Mouse (Mus musculus) hindbrain, embryonic 11.5 days (tissue): ENCODE measurements around the gene Gfpt2. TPM values are rescaled to one million over a fixed set of nuclear protein-coding genes. Genes with fewer than 3 reads are reported as not detected.

Experiments
- ATAC-seq: fragments of 200-750 bp; cut with Nextera tagmentation; 2 replicates; pipeline ENCODE4 v1.8.0; 2017; ENCODE audit warnings: mild to moderate bottlenecking, moderate TSS enrichment, moderate library complexity; ENCODE audit not compliant: low FRiP score
- DNase-seq: peaks from one replicate; pipeline ENCODE4 v3.0.0-alpha.2; 2015; ENCODE audit warnings: low spot score
- H3K27ac ChIP-seq: fragments of 300-500 bp; sonication (generic); 2 replicates; pipeline ENCODE4 v1.5.1; 2014; ENCODE audit warnings: mild to moderate bottlenecking, low read depth, low read length
- H3K27me3 ChIP-seq: fragments of 300-500 bp; sonication (generic); 2 replicates; pipeline ENCODE4 v1.6.1; 2014; ENCODE audit warnings: mild to moderate bottlenecking, low read length, moderate library complexity, mixed read lengths; ENCODE audit not compliant: control insufficient read depth, insufficient read depth
- H3K36me3 ChIP-seq: fragments of 300-500 bp; sonication (generic); 2 replicates; pipeline ENCODE4 v1.6.1; 2014; ENCODE audit warnings: mild to moderate bottlenecking, low read length, moderate library complexity, mixed read lengths; ENCODE audit not compliant: control insufficient read depth, insufficient read depth
- H3K4me1 ChIP-seq: fragments of 300-500 bp; sonication (generic); replicated peaks from 2 replicates; pipeline ENCODE4 v1.6.1; 2014; ENCODE audit warnings: low read length, mixed read lengths; ENCODE audit not compliant: control insufficient read depth, insufficient read depth
- H3K4me2 ChIP-seq: fragments of 300-500 bp; sonication (generic); replicated peaks from 2 replicates; pipeline ENCODE4 v1.6.1; 2014; ENCODE audit warnings: mild to moderate bottlenecking, low read depth, low read length
- H3K4me3 ChIP-seq: fragments of 300-500 bp; sonication (generic); 2 replicates; pipeline ENCODE4 v1.5.1; 2014; ENCODE audit warnings: low read depth, low read length
- H3K9ac ChIP-seq: fragments of 300-500 bp; sonication (generic); 2 replicates; pipeline ENCODE4 v1.6.1; 2014; ENCODE audit warnings: low read depth, low read length
- H3K9me3 ChIP-seq: fragments of 300-500 bp; sonication (generic); 2 replicates; pipeline ENCODE4 v1.6.1; 2016; ENCODE audit warnings: low read length; ENCODE audit not compliant: control insufficient read depth
- WGBS: fragments of 180-500 bp; shearing (Covaris S2); extraction: QIAGEN DNeasy Blood & Tissue Kit; methylation state at CpG from one replicate; pipeline ENCODE4 v1.1.7; 2014; 5-methylcytosine and 5-hydroxymethylcytosine counted together
- polyA plus RNA-seq: library from polyadenylated mRNA; unstranded; fragments of >200 nt; fragmentation: Nextera tagmentation; extraction: Ambion mirVana; gene quantifications from 2 replicates; pipeline ENCODE4 v1.2.1, GENCODE M21; 2014

Gfpt2 gene
- 13.0 and 14.5 TPM in 2 replicates for polyA plus RNA-seq

- H3K9me3 ChIP-seq, result no peaks in the 10 kb centered on the region
- no peaks in the 10 kb centered on the region for H3K36me3 ChIP-seq
- H3K4me3 ChIP-seq, result peak within 1 kb of the TSS; percentile 54
- WGBS, result under 1% methylated on average over 24 of the region's 25 CpGs
- no peak within 1 kb of the TSS for H3K27ac ChIP-seq
- peak within 1 kb of the TSS; percentile 92 for H3K4me2 ChIP-seq
- peak; percentile 97 for ATAC-seq
- H3K4me1 ChIP-seq, result no peaks in the 10 kb centered on the region; the same call in 1 of the 2 replicates
- DNase-seq, result peak; percentile 88
- H3K27me3 ChIP-seq, result no peaks in the 10 kb centered on the region
- H3K9ac ChIP-seq, result peak within 1 kb of the TSS; percentile 64
Measured at GRCm38 (mm10) chr11:49793619-49794341, at the start of gene Gfpt2. TSS of gene Gfpt2 (plus strand) at chr11:49794178.

DNA sequence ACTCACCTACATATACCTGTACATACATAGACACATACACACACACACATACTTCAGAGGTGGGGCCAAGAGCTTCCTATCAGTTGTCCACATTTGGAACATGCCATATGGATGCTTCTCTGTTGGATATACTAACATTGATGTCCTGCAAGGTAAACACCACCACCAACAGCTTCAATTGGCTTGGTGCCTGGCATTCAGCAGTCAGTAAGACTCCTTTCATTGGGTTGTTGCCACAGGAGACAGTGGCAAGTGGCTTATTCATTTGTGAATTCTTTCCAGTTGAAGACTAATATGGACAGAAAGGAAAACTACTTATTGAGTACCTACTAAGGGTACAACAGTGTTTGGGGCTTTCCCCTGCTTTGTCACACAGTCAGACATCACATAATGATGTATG, 49.0 kb upstream of the Gfpt2 start:
- H3K9me3 ChIP-seq, result no peaks in the 10 kb centered on the region
- H3K4me1 ChIP-seq, result 0 out of 2 replicates have a peak, but pooled peaks cover 2% of the 10 kb centered on the region
- no peak overlapping the region for H3K27ac ChIP-seq
- H3K36me3 ChIP-seq, result no peaks in the 10 kb centered on the region
- no peak overlapping the region for H3K4me2 ChIP-seq
- no peaks in the 10 kb centered on the region for H3K27me3 ChIP-seq
- no peak overlapping the region for H3K9ac ChIP-seq
- no peak overlapping the region for H3K4me3 ChIP-seq
- ATAC-seq, result no peak
- DNase-seq, result no peak

DNA sequence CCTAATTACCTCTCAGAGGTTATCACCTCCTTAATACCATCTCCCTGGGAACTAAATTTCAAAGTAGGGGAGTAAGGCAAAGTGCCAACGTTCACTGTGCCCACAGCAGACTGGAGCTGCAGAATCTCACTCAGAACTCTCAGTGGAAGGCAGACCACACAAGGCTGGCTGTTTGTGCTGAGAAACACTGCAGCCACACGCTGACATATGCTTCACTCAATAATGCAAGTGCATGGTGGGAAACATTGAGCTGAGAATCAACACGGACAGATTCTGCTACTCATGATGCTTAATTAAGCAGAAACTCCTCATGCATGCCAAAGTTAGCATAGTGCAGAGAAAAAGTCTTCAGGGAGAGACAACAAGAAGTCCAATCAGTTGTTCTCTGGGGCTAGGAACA, 48.1 kb upstream of the Gfpt2 start:
- Histone ChIP-seq H3K4me1 (0 out of 2 replicates have a peak, but pooled peaks cover 2% of the 10 kb centered on the region), H3K4me2 (no peak overlapping the region), H3K27ac (no peak overlapping the region), H3K27me3 (no peaks in the 10 kb centered on the region), H3K36me3 (no peaks in the 10 kb centered on the region), H3K4me3 (no peak overlapping the region), H3K9me3 (no peaks in the 10 kb centered on the region), H3K9ac (no peak overlapping the region)
- 78% methylated on average over 3 of the region's 3 CpGs for WGBS
- ATAC-seq, result no peak
- no peak for DNase-seq

GRCm38 (mm10) chr11:49746756-49747155, 47.2 kb upstream of the Gfpt2 start:
- no peaks in the 10 kb centered on the region for H3K36me3 ChIP-seq
- H3K4me2 ChIP-seq, result no peak overlapping the region
- ATAC-seq (no peak), DNase-seq (no peak)
- 97% methylated on average over 1 of the region's 1 CpGs for WGBS
- no peaks in the 10 kb centered on the region for H3K9me3 ChIP-seq
- H3K4me1 ChIP-seq, result 0 out of 2 replicates have a peak, but pooled peaks cover 2% of the 10 kb centered on the region
- H3K27me3 ChIP-seq, result no peaks in the 10 kb centered on the region
- no peak overlapping the region for H3K27ac ChIP-seq
- no peak overlapping the region for H3K4me3 ChIP-seq
- no peak overlapping the region for H3K9ac ChIP-seq

- no peaks in the 10 kb centered on the region for H3K9me3 ChIP-seq
- H3K4me1 ChIP-seq, result no peaks in the 10 kb centered on the region
- H3K27me3 ChIP-seq, result no peaks in the 10 kb centered on the region
- no peak overlapping the region for H3K27ac ChIP-seq
- 58% methylated on average over 12 of the region's 12 CpGs for WGBS
- no peak overlapping the region for H3K9ac ChIP-seq
- ATAC-seq, result no peak
- no peaks in the 10 kb centered on the region for H3K36me3 ChIP-seq
- no peak overlapping the region for H3K4me2 ChIP-seq
- no peak for DNase-seq
- no peak overlapping the region for H3K4me3 ChIP-seq
Measured at GRCm38 (mm10) chr11:49754958-49755665, 38.9 kb upstream of the Gfpt2 start.

DNA sequence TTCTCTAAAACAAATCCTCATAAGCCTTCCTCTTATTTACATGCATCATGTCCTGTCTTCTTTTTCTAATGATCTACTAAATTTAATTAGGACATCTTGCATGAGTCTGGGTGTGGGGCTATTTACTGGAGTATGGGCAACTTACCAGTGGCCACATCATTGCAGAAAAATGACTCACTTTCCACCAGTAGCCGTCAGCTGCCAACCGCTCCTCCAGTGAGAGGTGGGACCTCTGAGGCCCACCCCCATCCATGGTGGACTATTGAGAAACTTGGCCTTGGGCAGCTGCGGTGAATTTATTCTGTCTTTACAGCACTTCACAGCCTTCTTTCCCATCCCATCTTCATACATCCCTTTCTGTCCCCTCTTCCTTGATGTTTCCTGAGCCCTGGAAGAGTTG, 35.9 kb upstream of the Gfpt2 start:
- Histone ChIP-seq H3K4me2 (no peak overlapping the region), H3K4me3 (no peak overlapping the region), H3K27ac (no peak overlapping the region), H3K36me3 (no peaks in the 10 kb centered on the region), H3K27me3 (no peaks in the 10 kb centered on the region), H3K9ac (no peak overlapping the region), H3K9me3 (no peaks in the 10 kb centered on the region), H3K4me1 (no peaks in the 10 kb centered on the region)
- no peak for DNase-seq
- no peak for ATAC-seq
- 90% methylated on average over 3 of the region's 3 CpGs for WGBS

GRCm38 (mm10) chr11:49761130-49761529, 32.8 kb upstream of the Gfpt2 start:
- Histone ChIP-seq H3K4me1 (no peaks in the 10 kb centered on the region; the same call in 1 of the 2 replicates), H3K27me3 (no peaks in the 10 kb centered on the region), H3K36me3 (no peaks in the 10 kb centered on the region), H3K27ac (no peak overlapping the region), H3K9me3 (no peaks in the 10 kb centered on the region), H3K9ac (no peak overlapping the region), H3K4me3 (no peak overlapping the region), H3K4me2 (no peak overlapping the region)
- 90% methylated on average over 5 of the region's 5 CpGs for WGBS
- ATAC-seq, result no peak
- DNase-seq, result no peak

- H3K36me3 ChIP-seq, result no peaks in the 10 kb centered on the region
- H3K4me1 ChIP-seq, result no peaks in the 10 kb centered on the region; the same call in 1 of the 2 replicates
- H3K27me3 ChIP-seq, result no peaks in the 10 kb centered on the region
- DNase-seq (peak; percentile 12), ATAC-seq (no peak)
- no peak overlapping the region; the same call in 1 of the 2 replicates for H3K27ac ChIP-seq
- no peak overlapping the region for H3K4me2 ChIP-seq
- no peaks in the 10 kb centered on the region for H3K9me3 ChIP-seq
- no peak overlapping the region for H3K9ac ChIP-seq
- no peak overlapping the region for H3K4me3 ChIP-seq
Measured at GRCm38 (mm10) chr11:49763555-49763954, 30.4 kb upstream of the Gfpt2 start.

DNA sequence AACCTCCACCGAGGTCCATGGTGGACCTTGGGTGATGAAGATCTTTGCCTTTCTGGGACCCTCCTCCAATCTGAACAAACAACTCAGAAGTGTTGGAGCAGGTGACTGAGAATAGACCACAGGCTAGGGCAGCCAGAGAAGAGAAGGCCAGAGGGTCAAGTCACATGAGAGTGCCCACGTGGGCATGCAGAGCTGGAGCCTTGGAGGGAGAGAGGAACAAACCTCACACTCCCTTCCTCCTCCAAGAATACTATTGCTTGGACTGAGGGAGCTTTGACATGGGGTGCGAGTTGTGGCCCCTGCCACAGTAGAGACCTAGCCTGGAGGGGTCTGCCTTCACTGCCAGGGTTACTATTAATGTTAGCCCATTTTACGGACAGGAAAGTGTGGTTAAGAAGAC, 30.0 kb upstream of the Gfpt2 start:
- no peak overlapping the region; the same call in 1 of the 2 replicates for H3K27ac ChIP-seq
- WGBS, result 54% methylated on average over 4 of the region's 4 CpGs
- no peaks in the 10 kb centered on the region for H3K36me3 ChIP-seq
- H3K9ac ChIP-seq, result no peak overlapping the region
- H3K4me2 ChIP-seq, result no peak overlapping the region
- H3K4me3 ChIP-seq, result no peak overlapping the region
- no peaks in the 10 kb centered on the region for H3K27me3 ChIP-seq
- no peaks in the 10 kb centered on the region; the same call in 1 of the 2 replicates for H3K4me1 ChIP-seq
- ATAC-seq (no peak), DNase-seq (peak; percentile 16)
- no peaks in the 10 kb centered on the region for H3K9me3 ChIP-seq
